Mouse (Mus musculus): ENCODE results near the gene Osm.

- TF ChIP-seq CTCF (IDR thresholded peaks at IDR 0.05; ENCODE audit: control insufficient read depth, insufficient read depth, low read length) (no peak), POLR2A (IDR thresholded peaks at IDR 0.05; ENCODE audit: borderline replicate concordance, control insufficient read depth, low read depth, low read length) (no peak)
Observed at GRCm38 (mm10) chr11:4276411-4276861, 40.2 kb downstream of the Osm start.
